Mouse (Mus musculus) thymus, postnatal 36 days (tissue): ENCODE data around the gene Sos2.
"Not testable (repeated sequence)": the region's sequence is repeated elsewhere in the genome, so short reads cannot be mapped to it uniquely, and the experiment has no call there.

ENCODE experiments used
- DNase-seq, 2 experiments: peaks; one replicate each; pipeline ENCODE4 v3.0.0; 2022; ENCODE audit warnings: mixed read lengths in 2 of 2

The Sos2 gene

DNA sequence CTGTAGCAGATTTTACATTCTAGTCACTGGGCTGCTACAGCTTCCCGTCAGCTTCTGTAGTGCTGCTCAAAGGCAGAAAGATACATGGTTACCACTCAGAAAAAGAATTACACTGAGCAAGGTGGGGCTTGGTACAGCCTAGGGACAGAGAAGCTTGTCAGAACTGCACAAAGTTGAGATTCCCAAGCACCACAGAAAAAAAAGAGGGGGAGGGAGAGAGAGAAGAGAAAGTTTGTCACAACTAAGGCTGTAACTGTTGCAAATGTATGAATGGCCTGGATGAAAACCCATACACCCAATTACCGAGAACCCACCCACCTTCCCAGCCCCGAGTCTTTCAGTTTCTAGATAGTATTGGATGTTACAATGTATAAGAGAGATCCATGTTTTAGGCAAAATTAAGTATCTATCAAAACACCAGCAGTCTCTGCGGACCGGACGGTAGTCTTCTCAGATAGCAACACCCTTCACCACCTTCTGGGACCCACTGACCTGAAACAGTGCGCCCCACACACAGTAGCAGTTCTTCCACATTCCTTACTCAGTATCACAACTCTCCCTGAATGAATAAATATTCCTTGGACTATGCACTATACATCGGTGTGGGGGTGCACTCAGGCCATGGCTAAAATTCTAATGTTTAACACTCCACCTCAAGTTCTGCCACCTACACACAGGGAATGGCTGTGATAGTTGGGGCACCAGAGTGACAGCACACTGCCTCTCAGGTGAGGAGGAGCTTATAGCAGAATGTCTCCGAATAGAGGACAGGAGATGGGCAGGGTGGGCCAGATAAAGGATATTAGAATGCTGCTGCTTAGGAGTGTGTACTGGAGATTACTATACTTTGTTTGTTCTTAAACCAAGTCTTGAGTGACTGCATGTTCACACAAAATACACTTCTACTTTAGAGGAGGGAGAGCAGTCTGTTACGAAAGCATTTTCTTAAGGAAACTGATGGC is 6.8 kb downstream of the Sos2 start:
- no peak for DNase-seq

DNA sequence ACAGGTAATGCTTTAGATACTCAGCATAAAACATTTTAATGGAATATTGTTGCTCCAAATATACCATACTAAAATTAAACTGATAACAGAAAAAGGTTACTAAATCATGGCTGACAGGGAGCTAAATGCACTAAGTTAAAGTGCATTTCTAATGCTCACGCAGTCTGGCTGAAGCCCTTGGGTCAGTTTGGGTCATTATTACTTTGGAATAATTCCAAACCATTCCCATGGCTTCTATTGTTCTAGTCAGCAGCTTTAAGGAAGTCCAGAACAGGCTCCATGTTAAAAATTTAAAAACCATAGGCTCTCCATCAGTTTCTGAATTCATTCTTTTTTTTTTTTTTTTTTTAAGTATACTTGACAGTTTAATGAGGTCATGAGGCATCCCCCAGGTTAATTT is 7.5 kb downstream of the Sos2 start:
- DNase-seq: no peak

DNA sequence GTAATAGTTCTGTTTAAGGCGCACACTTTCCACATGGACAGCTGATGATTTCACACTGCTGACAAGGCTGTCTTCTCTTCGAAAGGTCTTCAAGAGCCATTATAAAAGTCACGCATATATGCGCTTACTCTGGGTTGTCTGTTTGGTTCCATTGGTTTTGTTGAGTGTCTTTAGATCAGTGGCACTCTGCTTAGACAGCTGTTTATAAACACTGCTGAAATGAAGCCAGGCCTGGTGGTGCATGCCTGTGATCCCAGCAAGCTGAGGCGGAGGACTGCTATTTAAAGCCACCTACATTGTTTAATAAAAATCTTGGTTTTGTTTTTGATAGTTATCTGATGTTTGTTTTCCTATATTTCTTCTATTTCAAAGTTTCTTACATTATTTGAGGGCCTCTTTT is 14.9 kb downstream of the Sos2 start:
- DNase-seq: no peak

DNA sequence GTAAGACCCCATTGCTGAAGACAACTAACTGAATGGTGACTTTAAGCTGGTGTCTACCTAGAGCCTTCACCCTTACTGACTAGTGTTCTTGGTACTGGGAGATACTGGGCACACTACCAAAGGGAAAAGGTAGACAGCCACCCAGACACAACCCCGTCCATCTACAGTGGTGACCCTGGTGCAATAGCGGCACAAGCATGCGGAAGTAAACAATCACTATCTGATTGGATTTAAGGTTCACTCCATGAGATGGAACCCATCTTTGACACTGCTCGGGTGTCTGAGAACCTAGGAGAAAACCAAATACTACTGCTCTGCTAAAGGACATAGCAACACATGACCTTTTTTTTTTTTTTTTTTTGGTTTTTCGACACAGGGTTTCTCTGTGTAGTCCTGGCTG is 20.0 kb downstream of the Sos2 start:
- DNase-seq: no peak

DNA sequence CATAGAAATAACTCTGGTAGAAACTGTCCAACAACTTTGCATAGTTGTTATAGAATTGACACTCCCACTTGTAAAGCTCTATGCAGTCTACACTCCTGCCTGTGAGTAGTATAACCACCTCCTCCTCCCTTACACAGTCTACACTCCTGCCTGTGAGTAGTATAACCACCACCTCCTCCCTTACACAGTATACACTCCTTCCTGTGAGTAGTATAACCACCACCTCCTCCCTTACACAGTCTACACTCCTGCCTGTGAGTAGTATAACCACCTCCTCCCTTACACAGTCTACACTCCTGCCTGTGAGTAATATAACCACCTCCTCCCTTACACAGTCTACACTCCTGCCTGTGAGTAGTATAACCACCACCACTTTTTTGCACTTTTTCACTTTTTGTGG is 27.7 kb downstream of the Sos2 start:
- not testable (repeated sequence) for DNase-seq

DNA sequence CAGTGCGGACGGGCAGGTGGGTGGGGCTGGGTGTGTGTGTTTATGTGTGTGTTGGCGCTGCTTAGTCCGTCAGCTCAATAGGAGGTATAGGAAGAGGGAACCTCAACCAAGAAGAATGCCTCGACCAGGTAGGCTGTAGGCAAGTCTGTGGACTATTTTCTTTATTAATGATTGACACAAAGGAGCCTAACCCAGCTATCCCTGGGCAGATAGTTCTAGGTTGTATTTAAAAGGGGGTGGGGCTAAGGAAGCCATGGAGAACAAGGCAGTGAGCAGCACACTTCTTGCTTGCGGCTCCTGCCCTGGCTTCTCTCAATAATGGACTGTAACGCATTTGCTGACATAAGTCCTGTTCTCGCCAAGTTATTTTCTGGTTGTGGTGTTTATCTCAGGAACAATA is 32.1 kb downstream of the Sos2 start:
- no peak for DNase-seq

DNA sequence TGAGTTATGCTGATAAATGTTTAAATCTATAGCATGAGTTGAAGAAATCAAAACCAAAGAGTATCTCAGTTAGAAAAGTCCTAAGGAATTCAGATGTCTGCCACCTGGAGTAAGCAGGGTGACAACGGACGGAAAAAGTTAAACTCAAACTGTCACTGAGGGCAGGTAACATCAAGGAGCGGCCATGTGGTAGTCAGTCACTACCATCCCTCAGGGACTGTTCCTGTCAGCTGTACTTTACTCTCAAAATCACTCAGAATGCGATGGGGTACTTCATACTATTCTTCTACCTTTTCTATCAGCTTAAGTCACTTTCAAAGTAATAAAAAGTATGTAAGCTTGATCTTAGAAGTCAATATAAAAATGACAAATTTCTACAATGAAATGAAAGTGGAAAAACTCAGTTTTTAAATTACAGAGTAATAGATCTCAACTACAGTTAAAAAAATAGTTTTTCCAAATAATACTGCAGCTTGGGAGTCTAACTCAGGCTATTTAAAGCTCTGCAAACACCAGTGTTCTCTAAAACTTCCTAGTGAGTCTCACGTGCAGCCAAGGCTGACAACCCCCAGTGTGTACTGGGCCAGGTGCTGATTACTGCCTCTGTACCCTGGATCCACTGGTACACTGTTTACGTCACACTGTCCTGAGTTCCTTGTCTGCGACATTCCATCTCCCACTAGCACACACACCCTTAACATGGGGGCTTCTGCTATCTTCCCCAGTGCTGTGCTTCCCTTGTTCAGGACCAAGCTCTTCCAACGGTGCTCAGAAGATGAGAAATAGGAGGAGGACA is 35.6 kb downstream of the Sos2 start:
- DNase-seq: no peak

DNA sequence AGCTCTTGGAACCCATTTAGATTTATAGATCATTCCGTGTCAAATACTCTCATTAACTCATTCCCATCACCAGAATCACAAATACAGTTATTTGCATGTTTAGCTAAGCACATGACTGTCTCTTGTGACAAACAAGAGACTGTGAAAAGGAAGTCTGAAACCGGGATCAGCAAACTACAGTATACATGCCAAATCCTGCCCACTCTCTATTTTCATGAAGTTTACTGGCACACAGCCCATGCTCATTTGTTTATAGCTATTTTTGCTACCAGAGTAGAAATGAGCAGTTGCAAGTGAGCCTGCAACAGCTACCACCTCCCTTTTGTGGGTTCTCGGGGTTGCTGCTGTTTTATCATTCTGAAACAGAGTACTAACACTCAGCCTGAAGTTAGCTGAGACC is 36.8 kb downstream of the Sos2 start:
- no peak for DNase-seq

DNA sequence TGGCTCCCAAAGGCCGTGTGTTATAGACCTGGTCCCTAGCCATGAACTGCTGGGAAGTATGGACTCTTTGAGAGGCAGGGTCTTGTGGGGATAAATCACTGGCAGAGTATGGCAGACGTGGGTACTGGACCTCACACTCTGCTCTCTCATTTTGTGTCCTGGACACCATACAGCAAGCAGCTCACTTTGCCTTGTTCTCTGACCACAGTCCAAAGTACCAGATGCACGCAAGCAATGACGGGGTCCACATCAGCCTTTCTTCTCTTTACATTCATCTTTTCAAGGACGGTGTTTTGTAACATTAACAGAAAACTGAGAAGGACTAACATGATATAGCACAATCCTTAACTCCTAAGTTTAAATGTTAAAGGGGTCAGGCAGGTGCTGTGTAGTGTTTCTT is 38.8 kb downstream of the Sos2 start:
- no peak for DNase-seq

DNA sequence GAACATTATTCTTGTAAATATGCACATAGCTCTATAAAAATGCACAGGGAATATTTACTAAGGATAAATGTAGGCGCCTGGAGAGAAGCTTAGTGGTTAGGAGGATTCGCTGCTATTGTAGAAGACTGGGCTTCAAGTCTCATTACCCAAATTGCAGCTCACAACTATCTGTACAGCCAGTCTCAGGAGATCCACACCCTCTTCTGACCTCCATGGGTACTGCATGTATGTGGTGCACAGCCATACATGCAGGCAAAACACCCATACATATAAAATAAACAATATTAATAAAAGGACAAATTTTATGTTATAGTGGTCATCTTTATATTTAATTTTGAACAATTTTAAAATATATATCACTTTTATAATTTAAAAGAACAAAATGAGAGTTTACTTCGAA is 46.9 kb downstream of the Sos2 start:
- DNase-seq: peak; percentile 54 to 57

DNA sequence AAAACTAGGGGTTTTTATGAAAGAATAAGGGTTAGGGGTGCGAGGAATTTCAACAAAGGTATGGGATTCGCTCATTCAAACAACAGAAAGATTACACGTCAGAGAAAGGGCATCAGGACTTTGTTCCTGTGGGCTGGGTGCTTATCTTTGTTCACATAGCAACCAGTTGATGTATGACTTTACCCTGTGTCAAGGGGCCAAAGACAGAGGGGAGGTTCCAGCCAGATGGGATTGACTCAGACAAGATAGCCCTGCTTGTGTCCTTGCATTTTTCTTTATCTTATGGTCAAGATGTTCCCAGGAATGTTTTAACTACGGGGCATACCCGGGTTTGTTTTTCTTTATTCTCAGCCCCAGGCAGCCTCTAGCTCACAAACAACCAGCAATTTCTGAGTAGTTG is 63.1 kb downstream of the Sos2 start:
- DNase-seq: not testable (repeated sequence)

DNA sequence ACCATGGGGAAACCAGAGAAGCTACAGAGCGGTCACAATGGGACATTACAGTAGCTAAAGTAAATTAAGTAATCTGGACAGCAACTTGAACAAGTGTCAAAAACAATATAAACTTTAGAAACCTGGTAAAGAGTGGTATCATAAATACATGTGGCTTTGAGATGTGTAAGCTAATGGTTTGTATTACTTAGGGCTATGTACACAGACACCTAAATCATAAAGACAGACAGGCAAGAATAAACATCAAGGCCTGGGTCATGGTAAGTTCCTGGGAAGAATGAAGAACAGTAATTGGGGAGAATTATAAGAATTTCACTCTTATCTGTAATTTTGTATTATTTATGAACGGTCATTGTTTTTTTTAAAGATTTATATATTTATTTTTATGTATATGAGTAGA is 77.3 kb downstream of the Sos2 start:
- no peak for DNase-seq

DNA sequence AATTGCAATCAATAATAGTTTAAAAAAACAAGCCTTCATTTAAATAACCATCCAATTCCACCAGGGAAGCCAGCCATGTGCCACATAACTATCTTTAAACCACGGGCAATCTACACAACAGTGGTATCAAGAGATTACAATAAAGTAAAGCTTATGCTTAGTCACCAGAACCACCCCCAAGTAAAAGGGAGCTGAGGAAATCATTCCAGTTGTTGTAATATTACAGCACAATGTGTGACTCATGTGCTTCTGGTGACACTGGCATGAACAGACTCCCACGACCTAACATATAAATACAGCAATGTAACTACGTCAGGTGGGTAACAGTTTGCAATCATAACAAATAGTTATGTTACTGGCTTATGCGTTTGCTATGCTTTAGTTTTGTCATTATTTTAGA is 84.2 kb downstream of the Sos2 start:
- DNase-seq: no peak

DNA sequence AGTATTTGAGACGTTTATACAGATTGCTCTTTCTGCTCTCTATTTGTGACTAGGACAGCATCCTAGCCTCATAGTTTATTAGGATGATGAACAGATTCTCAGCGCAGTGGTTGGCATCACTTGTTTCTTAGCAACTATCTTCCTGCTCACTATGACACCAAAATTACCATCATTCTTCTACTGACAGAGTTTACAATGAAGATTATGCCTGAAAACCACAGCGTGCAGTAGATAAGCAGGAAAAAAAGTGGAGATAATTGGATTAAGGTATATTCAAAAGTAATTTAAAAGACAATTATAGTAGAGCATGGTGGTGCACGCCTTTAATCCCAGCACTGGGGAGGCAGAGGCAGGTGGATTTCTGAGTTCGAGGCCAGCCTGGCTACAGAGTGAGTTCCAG is 88.5 kb downstream of the Sos2 start:
- DNase-seq: no peak

DNA sequence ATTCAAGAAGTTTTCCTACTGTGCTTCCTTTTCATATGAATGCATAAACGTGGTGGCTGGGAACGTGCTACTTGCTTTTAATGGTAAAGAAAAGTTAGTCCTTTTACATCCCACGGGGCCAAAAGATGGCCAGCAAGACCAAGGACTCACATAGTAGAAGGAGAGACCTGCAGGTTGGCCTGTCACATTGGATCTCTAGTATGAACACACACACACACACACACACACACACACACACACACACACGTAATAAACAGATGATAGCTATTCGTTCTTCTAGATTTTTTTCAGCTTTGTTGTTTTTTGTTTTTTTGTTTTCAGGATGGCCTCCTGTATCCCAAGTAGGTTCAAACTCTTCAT is 98.4 kb downstream of the Sos2 start:
- no peak for DNase-seq

DNA sequence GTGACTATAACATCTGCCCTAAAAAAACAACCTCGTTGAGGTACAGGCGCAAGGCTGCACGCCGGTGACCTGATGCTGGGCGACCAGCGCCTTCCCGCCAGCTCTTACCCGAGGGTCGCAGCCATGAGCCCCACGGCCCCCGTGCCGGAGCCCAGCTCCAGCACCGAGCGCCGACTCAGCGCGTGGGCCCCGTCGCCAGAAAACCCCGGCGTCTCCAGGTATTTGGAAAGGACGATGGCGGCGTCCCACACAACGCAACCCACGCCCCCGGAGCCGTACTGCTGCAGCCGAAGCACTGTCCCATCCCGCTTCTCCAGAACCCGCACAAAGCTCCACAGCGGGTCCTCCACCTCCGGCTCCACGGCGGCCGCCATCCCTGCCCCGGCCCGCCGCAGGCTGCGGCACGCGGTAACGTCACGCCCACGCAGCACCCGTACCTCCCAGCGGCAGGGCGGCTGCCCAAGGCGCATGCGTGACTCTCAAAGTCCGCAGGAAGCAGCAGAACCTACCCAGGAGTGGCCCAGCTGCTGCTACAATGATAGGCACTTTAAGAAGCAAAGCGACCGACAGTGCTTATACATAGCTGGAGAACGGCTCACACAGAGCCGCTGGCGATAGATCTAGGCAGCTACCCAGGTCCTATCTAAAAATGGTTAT is 98.9 kb downstream of the Sos2 start, which contains the start of gene Vcpkmt:
TSS of gene Vcpkmt (minus strand) at position 416 of the 657 bp plus-strand sequence.
- DNase-seq: peak; percentile 89 to 92

DNA sequence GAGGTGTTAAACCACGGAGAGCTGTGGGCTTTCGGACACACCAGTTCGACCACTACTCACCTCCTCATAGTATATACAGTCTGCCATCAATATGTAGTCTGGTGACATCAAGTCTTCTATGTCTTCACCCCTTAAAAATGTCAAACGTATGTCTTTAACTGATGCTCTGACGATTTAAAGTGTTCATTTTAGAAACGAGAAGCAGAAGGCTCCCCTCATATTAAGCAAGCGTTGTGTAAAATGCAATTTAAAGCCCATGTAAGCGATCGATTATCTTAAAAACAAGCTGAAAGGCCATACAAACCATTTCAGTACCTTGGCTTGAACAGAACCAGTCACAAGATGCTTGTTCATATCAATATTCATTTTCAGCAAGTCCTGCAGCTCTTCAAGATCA is 99.4 kb downstream of the Sos2 start:
- no peak for DNase-seq

DNA sequence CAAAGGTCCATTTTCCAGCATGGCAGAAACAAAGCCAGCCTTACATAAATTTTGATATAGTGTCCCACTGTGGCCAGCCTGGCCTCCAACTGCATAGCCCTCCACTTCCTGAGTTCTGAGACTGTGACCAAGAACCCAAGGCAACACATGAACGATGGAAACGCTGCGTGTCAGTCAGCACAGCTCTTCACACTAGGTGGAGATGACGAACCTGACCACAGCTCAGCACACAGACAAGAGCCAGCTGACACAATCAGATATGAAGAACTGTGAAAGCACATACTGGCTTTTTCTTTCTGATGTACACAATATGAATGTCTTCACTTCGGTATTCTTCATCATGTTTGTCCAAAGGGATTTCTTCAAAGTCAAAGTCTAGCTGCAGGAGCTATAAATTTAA is 102.0 kb downstream of the Sos2 start:
- no peak for DNase-seq

DNA sequence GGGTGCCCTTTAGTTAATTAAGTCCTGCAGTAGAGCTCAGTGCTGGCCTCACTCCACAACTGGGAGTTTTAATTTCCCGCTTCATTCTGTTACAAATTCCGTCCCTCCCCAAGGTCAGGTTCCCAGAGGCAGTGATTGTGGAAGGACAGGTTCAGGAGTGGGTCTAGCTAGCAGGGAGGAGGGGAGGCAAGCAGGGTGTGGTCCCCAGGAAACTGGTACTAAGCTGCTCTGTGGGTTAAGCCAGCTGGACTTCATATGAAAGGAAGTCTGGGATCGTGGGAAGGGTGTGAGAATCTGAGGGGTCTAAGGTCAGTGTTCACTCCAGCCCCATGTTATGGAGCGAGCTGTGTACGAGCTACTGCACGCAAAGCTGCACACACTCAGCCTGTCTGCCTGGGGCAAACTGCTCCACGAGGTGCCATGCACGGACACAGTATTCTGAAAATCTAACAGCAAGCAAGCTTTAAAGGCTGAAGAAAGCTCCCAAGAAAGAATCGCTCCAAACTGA is 105.5 kb downstream of the Sos2 start:
- DNase-seq: no peak

DNA sequence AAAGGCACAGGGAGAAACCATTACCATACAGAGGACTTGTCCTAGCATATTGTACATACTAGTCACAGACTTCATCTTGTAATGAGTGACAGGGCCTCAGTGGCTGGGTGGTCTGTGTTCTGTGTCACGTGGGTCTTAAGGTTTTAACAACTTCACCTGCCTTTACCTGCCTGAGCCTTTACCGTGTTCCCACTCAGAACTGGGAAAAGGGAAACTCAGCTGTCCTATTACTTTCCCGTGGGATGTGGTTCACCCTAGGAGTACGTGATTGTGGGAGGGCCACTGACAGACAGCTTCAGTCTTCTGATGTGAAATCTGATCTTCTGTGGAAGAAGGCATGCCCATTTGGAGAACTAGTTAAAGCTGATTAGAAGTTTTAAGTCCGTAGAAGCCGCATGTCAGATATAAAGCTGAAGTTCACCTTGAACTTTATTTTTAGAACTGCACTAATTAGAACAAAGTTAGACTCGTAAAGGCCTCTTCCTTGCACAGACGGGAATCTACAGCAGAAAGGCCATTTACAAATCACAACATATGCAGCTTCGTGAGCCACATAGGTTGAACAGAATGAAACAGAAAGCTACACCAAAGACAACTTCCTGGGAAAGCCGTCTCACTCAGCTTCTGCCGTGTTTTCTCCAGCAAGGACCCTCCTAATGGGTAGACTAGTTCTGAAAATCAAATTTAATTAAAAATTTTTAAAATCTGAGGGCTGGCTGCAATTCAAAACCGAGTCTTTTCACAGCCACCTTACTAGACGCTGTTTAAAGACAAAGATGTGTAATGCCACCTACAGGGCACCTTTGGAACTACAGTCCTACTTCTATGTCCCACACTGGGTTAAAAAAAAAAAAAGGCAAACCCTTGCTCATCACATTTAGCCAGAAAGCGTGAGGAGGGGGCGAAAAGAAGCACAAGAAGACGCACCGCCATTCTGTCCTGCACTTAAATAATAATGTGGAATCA is 107.5 kb downstream of the Sos2 start:
- DNase-seq: peak; percentile 55 to 72

DNA sequence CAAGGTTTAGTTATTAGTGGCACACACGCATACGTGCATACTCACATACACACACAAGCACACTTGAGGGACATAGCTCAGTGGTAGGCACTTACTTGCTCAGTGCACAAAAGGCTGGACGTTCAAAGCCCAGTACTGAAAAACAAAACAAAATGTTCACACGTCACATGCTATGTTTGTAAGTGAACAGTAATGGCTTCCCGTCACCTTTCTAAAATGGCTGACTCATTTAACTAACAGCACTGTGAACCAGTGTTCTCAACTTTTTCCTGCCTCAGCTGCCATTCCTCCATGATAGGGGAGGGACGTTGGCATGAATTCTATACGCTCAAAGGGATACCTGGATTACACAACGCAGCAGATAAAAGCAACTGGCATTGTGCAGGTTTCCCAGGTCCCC is 108.4 kb downstream of the Sos2 start:
- no peak for DNase-seq

DNA sequence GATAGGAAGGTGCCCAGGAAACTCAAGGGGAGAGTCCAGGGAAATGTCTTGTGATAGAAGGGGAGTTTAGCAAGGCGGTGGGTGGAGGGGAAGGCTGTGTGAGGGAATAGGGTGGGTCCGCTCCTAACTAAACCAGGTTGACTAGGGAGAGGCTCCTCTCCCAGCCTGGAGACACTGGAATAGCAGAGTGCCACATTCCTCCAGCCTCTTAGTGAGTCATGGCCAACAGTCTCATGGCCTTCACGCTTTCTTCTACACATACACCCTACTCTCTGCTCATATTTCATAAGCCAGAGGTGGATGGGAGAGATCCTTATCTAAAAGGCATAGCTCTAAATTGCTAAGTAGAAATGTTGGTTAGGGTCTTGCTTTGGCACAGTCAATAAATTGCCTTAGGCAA is 111.7 kb downstream of the Sos2 start:
- no peak for DNase-seq
